Mouse (Mus musculus) kidney, adult 18-20 months (tissue): Measurements from ENCODE around the gene Ppp2r5c.

Experiments used
- DNase-seq: peaks from one replicate; pipeline ENCODE4 v3.0.0; 2021

Ppp2r5c gene

DNA sequence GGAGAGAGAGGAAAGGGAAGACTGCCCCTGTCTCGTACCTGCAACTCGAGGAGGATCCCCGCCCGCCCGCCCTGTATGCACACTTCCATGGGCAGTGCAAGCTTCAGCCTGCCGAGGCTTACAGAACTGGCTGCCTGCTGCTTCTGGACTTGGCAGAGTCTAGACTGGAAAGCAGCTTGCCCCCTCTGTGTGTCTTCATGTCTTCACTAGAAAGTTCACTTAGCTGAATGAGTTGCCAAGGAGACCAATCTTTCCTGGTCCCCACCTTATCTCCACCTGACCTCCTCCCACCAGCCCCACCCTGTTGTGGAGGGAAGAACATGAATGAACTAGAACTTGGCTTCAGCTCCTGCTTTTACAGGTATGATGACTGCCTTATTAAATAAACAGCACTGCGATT, 66.0 kb downstream of the Ppp2r5c start:
- DNase-seq = no peak

DNA sequence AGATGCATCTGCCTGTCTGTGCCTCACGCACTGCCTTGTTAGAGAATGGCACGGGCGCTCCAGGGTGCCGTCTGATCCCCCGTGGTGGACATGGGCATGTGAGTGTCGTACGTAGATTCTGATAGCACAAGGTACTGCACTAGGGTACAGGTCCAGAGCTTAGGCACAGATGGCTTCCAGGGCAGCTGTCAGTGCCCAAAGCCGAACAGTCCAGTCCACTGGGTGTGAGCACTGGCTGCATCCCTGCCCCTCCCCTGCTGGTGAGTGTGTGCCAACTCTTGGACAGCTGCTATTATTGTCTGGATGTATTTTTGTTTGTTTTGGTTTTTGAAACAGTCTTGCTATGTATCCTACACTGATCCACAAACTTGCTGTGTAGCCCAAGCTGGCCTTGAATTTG, 68.8 kb downstream of the Ppp2r5c start:
- DNase-seq = no peak

DNA sequence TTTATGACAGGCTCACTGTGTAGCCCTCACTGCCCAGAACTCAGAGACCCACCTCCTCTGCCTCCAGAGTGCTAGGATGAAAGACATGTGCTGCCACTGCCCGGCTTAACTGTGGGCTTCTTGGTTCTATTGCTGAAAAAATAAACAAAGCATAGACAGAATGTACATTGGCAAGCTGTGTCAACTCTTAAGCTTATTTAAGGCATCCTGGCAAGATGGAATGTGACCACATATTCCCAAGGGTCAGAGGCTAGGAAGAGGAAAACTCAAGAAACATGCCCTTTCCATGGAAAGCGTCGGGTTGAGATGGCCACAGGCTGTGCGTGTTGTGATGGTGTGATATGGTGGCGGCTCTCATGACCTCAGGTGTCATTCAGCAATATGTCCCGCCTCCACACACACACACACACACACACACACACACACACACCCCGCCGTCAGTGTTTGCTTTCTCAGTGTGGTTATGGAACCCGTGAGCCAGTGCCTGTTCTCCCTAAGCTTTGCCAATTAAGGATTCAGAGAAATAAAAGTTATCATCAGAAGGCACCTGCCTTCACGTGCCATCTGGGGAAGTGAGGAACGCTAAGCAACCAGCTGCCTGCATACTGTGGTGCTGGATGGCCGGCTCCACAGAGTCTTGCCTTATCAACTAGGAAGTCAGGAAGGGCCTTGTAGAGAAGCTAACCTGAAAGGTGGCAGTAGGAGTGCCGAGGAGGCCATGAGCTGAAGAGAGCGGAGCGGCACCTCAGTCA, 73.5 kb downstream of the Ppp2r5c start:
- no peak for DNase-seq

DNA sequence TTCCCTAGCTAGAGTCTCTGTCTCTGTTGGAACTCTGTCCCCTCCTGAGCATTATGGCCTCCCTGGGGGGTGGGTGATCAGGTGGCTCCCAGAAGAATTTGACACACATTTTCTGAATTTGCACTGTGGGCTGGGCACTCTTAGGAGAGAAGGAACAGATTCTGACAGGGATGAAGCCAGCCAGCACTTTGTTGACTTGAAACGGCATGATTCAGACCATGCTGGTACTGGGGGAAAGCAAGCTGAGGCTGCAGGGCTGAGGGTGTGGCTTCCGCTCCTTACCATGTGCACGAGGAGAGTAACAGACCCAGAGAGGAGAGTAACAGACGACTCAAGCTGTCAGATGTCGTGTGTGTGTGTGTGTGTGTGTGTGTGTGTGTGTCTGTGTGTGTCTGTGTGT, 76.6 kb downstream of the Ppp2r5c start:
- no peak for DNase-seq

DNA sequence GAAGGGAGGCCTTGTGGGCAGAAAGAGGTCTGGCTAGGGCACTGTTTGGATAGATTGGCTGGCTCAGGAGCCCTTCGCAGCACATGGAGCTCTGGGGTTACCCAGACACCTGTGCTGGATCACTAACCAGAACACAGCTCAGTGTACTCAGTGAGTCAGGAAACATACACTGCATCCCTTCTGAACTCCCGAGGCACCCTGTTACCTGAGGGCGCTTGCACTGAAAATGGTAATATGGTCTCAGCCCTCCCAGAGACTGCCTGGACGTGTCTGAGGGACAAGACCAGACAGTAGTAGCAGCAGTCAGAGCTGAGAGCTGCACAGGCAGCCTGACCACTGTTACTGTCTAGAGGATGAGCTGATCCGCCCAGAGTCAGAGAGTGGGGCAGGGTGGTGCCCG, 85.8 kb downstream of the Ppp2r5c start:
- DNase-seq = no peak

DNA sequence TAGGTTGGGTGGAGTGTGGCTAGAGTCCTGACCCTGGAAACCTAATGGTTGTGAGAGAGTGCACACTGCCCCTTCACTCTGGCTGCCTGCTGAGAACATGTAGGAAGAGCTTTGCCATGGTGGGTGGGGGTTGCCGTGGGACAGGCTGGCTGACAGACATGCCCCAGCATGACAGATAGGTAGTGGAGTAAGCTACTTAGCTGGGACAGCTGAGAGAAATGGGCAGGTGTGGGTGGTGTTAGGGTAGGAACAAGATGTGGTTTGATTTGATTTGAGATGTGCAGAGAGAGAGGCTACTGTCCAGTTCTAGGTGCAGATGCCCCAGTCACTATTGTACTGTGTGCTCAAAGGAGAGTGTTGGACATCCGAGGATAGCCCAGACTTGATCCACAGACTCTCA, 86.2 kb downstream of the Ppp2r5c start:
- DNase-seq = no peak

DNA sequence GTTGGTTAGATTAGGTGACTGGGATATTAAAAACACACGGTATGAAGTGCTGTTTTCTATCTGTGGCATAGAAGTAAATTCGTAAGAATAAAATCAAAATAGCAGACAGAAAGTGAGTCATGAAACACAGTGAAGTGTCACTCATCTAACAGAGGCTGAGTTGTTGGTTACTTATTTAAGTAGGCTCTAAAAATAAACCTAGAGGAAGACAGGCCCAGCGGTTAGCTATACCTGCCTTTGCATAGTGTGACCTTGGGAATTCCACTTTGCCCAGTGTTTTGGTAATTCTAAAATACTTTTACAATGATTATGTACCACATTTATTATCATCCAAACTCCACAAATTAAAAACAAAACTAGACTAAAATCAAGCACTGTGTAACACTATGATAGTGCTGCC, 86.9 kb downstream of the Ppp2r5c start:
- DNase-seq = no peak

DNA sequence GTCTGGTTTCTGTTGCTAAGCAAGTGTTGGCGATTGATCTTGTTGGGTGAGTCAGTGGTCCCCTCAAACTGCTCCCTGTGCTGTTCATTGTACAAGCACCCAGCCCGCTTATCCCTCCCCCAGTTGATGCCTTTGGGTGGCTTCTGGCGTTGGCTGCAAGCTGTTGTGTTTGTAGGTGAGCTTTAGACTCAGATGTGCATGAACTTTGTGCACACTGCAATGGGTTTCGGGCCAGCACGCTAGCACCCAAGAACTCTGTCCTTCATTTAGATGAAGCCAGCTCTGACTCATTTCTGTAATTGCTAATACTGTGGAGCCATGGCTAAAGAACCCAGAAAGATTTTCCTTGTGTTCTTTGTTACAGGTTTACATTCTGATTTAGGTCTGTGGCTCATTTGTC, 88.4 kb downstream of the Ppp2r5c start:
- DNase-seq = no peak

DNA sequence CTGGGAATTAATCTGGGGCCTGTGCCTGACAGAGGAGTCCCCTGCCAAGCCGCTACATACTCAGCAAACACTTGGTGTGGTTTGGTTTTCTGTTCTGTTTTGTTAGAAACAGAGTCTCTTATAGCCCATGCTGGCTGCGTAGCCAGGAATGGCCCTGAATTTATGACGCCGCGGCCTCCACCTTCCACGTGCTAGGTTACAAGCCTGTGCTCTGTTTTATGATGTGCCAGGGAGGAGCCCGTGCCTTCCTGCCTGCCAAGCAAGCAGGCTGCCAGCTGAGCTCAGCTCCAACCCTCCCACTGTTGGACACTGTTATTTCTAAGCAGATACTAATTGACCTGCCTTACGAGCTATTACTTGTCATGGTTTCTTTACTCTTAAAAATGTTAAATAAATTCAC, 90.8 kb downstream of the Ppp2r5c start:
- DNase-seq = peak; percentile 26

DNA sequence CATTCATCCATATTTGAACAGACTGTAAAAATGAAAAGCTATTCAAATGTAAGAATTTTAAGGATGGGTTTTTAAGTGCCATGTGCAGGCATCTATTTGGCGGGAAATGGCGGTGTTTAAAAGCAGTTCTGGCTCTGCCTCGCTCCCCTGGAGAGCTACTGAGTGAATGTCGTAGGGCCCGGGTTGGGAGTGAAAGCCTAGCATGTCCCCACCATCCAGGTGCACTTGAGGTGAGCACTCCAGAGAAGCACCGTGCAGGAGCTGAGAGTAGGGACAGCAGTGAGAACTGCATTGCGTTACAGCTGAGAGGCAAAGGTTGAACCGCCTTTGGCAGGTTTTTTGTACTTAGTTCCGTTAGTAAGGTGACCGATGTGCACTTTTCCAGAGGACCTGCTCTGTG, 92.4 kb downstream of the Ppp2r5c start:
- DNase-seq = no peak

DNA sequence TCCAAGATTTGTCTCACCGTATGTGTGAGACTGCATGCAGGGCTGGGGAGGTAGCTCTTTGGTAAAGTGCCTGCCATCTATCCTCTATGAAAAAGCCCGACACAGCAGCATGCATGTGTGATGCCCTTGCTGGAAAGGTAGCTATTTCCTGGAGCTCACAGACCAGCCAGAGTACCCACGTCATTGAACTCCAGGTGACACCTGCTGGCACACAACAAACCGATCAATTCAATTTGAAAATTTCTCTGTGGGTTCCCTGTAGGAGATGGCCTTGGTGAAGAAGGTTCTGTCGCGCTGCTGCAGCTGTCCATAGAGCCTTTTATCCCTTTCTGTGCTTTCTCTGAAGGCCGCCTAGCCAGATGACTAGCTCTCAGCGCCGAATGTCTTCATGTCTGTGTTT, 92.9 kb downstream of the Ppp2r5c start:
- peak; percentile 35 for DNase-seq

DNA sequence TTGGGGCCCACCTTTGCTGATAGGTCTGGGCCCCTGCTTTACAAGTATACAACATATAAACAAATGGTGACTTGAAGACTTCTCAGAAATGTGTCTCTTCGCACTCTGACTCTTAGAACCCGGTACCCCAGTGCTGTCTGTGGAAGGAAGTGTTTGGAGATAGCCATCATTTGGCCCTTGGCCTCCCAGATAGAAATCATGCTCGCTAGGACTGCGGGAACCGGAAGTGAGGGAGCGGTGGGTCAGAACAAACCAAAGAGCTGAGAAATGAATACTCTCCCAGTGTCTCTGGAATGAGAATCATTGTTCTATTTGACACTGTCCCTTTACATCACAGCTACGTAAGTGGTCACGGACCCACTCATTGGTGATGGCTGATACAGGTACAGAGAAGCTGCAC, 93.4 kb downstream of the Ppp2r5c start:
- no peak for DNase-seq

DNA sequence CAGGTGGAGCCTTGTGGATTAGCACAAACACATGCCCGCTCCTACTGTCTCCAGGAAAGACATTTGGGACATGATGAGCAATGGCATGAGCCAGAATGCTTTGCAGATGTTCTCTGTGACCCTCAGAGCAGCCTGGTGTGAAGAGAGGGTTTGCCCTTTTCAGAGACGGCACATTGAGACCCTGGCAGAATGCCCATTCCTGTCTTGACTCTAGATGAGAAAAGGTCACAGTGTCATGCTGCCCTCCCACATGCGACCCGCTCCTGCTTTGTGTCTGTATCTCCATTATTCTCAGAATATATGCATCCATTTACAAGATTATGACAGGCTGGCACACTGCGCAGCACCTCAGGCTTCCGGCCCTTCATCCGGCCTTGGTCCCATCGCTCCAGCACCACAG, 94.1 kb downstream of the Ppp2r5c start:
- no peak for DNase-seq

DNA sequence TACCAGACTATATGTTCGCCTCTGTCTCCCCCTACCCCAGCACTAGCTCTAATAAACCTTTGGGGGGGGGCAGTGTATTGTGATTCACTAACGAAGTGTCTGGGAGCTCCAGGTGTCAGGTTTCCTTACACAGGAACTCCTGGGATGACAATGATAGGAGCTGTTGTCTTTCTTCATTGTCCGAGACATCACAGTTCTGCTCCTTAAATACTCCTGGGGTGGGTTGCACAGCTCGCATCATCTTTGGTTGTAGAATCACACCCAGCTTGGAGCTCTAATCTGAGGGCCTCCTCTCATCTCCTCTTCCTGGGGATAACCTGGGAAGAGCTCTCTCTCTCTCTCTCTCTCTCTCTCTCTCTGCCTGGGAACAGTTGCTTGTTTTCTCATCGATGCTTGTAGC, 94.6 kb downstream of the Ppp2r5c start:
- no peak for DNase-seq

DNA sequence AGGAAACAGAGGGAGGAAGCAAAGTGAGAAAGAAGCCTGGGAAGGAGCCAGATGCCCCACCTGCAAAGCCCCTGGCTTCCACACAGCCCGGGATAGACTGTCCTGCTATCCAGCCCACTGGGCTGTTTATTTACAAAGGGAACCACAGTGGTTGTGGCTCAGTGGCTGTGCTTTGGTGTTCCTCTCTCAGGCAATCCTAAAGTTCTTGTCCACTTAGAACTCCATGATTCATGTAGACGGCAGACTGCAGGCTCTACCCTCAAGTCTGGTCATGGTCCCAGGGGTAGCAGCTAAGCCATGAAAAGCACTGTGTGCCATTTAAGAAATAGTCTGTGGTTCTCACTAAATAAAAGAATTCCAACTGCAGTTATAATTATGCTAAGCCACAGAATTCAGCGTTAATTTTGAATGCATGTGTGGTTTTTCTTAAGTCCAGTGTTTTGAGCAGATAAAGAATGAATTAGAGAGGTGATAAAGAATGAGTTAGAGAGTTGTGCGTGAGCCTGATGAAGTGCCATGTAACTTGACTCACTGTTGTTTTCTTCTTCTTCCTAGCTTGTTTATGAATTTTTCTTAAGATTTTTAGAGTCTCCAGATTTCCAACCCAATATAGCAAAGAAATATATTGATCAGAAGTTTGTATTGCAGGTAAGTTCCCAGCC, 98.3 kb downstream of the Ppp2r5c start:
- no peak for DNase-seq

DNA sequence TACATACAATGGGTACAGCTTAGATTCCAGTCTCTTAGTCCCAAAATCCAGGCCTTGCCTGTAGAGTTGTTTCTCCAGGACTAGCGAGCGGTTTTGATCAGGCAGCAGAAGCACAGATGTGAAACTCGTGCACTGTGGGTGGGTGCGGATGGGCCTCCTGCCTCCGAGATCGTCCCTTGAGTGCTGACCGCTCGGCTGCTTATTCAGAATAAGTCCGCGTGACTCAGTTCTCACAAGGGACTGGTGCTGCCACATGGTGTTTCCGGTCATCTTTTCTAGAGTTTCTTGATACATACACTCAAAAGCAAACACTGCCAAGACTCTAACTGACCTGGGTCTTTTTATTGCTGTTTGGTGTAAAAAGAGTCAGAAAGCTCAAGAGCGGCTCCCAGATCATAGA, 100.7 kb downstream of the Ppp2r5c start:
- DNase-seq = no peak

DNA sequence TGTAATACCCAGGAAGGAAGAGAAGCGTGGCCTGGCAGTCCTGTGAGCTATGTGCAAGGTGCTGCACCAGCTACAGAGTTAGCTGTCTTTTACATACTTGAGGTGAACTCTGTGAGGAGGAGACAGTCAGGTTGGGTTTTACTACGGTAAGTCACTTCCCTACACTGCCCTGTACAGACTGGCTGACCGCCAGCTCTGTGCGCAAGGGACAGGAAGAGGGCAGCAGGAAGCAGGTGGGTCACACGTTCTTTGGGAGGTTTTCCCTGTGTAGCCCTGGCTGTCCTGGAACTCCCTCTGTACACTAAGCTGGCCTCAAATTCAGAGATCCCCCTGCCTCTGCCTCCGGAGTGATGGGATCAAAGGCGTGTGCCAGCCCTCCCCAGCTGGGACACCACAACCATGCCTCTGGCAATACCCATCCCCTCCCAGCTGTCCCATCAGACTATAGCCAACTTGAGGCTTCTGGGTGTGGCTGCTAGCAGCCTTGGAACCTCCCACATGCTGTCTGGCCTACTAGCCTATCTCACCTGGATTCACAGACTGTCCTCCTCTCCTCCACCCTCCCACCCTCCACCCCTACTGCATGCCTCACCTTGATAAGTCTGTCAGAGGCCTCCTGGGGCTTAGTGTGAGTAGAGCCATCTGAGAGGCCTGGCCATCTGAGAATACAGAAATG, 102.7 kb downstream of the Ppp2r5c start:
- DNase-seq = no peak

DNA sequence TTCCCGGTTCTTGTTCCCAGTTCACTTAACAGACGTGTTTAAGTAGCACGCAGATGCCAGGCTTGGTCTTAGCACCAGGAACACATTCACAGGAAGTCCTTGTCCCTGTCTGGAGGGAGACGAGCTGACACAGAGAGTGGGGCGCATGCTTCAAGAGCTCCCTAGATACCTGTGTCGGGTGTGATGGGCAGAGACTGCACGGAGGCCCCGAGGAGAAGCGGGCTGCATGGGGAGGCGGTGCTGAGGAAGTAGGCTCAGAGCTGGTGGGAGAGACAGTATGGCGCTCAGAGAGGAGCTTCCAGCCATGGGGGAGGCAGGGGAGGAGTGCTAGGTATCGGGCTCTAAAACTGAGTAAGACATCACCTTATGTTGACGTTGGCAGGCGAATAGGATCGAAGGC, 103.4 kb downstream of the Ppp2r5c start:
- no peak for DNase-seq

DNA sequence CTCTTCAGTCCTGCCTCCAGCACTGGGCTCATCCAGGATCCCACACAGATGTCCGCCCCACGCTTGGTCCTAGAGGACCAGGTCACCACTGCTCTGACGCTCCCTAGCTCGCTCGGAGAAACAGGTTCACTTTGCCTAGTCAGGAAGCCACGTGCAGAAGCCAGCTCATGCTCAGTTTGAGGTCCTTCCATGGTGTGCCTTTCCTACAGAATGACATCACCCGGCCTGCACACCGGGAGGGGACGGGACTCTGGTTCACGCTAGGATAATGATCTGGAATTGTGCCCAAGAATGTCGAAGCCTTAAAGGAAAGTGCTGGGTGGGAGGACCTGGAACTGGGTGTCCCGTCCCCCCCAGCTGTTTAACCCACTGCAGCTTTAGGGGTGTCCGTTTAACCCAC, 105.2 kb downstream of the Ppp2r5c start:
- DNase-seq = no peak

DNA sequence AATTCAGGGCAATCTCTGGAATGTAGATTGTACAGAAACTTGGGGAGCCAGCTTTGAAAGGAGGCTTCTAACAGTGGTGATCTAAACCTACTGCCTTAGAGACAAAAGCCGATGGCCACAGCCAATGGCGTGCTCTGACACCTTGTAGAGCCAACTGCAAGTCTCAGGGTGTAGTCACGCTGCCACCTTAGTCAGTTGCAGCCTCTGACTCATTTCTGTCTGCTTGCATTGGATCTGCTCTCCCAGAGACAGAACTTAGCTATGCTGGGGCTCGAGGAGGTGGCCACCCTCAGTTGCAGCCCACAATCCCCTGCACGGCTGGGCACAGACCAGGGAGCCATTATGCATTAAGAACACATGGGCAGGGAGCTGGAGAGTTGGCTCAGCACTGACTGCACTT, 106.4 kb downstream of the Ppp2r5c start:
- DNase-seq = no peak

DNA sequence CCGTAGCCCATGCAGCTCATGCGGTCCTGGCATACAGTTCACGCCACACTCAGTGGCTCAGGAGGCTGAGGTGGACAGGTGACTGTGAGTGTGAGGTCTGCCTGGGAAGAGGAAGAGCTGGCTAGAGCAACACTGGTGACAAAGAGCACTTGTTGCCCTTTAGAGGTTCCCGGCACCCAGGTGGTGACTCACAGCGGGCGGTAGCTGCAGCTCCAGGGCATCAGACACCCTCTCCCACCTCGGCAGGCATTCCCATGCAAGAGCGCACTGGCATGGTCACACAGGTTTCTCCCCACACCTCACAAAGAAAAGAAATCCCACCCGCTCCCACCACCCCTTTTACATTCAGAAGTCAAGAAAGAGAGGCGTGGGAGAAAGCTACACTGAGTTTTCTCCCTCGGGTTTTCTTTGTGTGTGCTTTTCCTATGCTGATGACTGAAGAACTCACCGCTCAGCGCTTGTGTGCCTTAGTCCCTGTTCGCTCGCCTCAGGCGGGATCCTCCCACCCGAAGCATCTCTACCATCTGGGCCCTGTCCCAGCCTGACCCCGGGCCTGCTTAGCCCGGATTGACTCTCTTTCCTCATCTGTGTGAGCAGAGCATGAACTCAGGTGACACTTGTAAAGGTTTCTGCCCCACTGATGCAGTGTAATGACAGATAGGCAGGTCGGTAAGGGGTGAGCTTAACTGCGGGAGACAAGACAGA, 108.8 kb downstream of the Ppp2r5c start:
- no peak for DNase-seq

DNA sequence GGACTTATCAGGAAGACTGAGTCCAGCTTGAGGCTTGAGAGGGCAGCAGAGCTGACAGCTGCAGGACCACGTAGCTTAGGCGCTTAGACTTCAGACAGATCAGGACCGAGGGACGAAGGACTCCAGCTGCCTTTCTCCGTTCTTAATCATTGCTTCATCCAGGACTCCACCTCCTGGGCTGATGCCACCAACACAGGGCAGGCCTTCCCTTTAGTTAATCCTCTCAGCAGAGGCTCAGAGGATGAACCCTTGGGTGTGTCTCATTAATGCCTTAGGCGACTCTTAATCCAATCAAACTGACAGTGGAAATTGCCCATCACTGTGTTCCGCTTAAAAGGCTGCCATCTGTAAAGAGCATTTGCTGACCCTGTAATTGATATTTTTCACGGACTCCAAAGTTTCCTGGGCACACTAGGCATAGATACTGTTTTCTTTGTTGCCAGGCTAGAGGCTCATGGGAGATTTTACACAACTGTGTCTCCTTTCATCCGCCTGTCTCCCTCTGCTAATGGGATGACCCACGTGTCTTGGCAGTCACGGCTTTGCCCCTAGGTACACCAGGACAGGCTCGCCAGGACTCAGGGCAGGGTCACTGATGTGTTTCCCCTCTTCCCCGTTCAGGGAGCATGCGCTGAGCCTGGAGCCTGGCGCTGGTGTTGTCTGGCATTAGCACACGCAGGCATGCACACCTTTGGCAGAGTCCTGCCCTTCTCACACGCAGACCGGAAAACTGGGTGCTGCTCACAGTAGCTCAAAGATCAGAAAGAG, 110.1 kb downstream of the Ppp2r5c start:
- DNase-seq = no peak

DNA sequence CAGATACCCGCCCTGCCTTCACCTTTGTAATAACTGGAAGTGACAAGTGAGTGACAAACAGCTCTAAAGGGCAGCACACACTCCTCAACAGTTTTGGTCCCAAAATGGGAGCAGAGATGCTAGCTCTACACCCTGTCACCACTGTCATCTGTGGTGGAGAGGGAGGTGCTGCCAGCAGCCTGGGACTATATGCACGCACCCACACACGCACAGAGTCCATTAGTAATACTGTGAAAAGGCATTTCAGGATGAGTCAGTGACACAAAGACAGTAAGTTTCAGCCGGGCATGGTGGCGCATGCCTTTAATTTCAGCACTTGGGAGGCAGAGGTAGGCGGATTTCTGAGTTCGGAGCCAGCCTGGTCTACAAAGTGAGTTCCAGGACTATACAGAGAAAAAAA, 111.3 kb downstream of the Ppp2r5c start:
- no peak for DNase-seq
